Mouse (Mus musculus) heart, adult 11 months (tissue): ENCODE measurements at regions not wholly inside any gene's neighbourhood (a gene's known extent, or its start where the extent isn't known, plus 50 kb on each side); places are given as distances from the start of the nearest gene placed in this dataset.

Experiments
- DNase-seq: peaks from one replicate; pipeline ENCODE4 v3.0.0; 2022

DNA sequence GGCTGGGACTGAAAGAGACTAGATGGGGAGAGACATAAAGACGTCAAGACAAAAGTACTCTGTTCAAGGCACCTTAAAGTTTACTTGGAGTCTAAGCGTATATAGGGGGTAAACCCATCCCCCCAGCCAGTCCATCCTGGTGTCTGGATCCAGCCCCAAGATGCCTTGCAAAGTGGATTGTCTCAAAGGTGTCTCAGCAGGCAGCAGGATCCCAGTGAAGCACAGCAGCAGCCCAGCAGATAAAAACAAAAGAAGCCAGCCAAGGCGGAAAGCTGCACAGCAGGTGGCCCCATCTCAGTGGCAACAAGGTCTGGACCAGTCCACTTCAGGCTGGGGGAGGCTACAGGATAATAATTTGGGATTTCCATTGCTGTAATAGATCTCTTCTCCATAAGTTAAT, 72.0 kb upstream of the Col5a2 start:
- DNase-seq = no peak

DNA sequence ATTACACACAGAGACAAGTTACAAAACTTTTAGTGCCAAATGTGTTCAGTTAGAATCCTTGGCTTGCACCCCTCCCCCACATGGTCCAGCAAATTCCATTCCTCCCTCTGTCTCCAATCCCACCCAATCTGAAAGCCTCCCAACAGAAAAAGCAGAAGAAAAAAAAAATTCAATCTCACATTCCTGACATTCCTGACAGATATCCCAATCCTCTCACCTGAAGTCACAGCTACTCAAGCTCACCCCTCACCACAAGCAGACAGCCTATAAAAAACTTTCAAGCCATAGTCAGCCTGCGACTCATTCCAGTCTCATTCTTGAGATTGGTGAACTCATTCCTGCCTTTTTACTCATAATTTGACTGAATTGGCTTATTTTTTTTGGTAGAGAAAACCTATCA, 77.4 kb upstream of the Col5a2 start:
- DNase-seq = no peak

GRCm38 (mm10) chr1:45587351-45588025, 84.4 kb upstream of the Col5a2 start:
- DNase-seq = no peak

DNA sequence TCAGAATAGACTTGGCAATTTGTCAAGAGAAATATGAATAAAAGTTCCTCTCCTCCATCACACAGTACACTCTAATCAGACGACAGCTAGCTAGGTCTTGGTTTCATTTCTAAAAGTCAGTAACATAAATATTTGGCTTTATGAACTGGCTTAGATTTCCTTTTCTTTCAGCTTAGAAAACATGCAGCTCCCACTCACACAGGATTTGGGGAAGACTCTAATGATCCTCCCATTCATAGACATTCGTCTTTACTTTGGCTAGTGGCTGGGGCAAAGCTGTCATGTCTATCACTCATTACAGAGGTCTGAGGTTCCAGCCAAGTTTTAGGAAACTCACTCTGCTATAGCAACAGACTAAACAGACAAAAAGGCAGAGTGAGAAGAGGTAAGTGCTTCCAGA, 94.2 kb upstream of the Col5a2 start:
- DNase-seq = no peak

- no peak for DNase-seq
Measured at GRCm38 (mm10) chr1:45599421-45599820, 96.3 kb upstream of the Col5a2 start.

- no peak for DNase-seq
Measured at GRCm38 (mm10) chr1:45600011-45600410, 96.9 kb upstream of the Col5a2 start.

- no peak for DNase-seq
Measured at GRCm38 (mm10) chr1:45605571-45605970, 102.5 kb upstream of the Col5a2 start.

DNA sequence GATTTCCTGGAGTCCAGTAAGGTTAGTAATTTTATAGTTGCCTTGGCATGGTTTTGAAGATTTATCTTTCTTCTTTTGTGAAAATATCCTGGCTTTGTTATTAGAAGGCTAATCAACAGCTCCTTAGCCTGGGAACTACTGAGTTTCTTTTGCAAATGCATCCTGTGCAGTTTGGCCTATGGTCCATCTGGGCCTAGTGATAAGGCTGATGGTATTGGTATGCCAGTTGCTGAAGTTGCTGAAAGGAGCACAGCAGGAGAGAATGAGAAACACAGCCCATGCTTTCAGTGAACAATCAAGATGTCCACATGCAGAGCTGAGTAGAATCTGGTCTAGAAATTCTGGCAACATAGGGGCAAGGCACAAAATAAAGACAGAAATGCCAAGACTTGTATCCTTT, 105.2 kb upstream of the Col5a2 start:
- peak; percentile 94 for DNase-seq

DNA sequence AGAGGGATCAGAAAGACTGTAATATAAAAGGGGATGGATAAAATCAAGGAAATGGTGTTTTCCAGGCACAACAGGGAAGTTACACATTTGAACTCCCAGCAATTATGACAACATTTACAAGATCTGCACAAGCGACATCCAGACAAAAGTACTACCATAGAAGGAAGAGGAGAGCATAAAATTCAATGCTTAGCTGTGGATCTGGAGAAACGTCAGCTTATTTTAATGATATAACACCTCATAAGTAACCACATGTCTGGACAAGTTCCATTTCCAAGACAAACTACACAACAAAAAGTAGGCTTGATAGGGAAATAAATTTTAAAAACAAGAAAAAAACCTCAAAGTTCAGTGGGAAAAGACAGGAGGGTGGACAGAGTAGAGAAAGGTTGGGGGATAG, 115.9 kb upstream of the Col5a2 start:
- DNase-seq = no peak

DNA sequence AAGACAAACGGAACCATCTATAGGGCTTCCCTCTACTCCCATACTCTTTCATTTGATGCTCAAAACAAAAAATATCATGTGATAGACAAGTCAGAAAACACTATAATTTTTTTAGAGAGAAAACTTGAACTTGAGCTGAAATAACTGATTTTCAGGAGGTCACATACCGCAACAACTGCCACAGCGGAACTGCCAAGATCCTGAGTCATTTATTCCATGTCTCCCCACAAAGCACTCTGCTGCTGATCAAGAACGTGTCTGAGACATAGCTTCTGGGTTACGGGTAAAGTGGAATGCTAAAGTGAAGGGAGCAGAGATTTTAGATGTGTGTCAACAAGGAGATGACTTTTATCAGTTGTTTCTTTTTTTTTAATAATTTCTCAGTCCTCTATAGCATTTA, 122.8 kb upstream of the Col5a2 start:
- DNase-seq = peak; percentile 93

GRCm38 (mm10) chr1:45626733-45627132, 123.7 kb upstream of the Col5a2 start:
- DNase-seq = peak; percentile 87

GRCm38 (mm10) chr1:45627840-45628239, 124.8 kb upstream of the Col5a2 start:
- DNase-seq = no peak

DNA sequence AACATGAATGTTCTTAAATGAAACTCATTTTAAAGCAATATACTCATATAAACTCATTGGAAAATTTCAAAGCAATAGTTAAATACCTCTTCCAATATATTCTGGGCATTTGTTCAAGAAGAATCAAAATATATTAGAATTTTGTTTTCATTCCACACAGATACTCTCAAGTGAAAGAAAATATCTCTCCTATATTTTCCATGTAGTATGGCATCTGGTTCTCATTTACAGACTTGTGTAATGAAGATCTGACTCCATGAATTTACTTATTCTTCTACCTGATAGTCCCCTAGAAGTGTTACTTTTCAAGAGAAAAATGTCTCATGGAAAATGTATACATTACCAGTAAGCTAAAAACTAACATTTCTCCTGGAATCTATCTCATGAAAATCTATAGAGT, 144.2 kb upstream of the Col5a2 start:
- DNase-seq = no peak

DNA sequence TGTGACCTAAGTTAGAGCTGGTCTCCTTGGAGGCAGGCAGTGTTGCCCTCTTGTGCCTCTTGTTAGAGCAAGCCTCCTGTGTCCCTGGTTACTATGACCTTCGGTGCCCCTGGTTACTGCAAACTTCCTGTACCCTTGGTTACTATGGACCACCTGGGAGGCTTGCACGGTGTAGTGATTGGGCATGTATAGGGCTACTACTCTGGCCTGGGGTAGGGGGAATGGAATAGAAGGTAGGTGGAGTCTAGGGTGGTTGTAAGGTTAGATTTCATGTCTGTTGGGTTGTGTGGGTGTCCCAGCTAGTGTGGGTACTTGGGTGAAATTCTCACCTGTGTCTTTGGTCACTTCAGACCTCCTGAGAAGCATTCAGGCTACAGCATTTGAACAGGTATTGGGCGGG, 141.7 kb upstream of the Wdr75 start:
- peak; percentile 55 for DNase-seq

GRCm38 (mm10) chr1:45663882-45664520, 131.0 kb upstream of the Wdr75 start:
- DNase-seq = peak; percentile 84

DNA sequence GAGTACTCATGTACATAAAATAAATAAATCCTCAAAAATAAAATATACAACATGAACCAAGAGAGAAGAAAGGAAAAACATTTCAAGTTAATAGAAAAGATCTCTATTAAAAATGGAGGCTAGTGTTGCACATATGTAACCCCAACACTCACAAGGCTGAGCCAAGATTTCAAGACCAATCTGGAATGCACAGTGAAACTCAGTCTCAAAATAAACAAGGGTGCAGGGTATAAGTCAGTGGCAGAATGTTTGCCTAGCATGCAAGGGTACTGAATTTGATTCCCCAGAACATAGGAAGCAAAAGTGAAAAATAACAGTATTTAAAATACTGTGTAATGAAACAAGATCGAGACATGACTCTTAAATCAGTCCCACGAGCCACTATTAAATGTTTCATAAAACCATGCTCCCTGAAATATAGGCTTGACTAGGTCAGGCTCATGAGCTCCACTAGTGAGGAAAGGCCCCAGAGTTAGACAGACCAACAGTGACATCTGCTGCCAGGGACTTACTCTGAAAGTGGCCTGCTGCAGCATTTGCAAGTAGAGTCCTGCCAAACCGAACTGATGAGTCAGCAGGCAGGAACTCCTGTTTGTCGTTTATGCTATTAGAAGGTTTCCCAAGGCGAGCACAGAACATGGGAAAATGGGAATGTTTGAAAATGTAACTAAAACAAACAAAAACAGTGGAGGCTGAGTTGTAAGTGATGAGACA, 122.4 kb upstream of the Wdr75 start:
- peak; percentile 96 for DNase-seq

- peak; percentile 97 for DNase-seq
Measured at GRCm38 (mm10) chr1:45675771-45676439, 119.1 kb upstream of the Wdr75 start.

DNA sequence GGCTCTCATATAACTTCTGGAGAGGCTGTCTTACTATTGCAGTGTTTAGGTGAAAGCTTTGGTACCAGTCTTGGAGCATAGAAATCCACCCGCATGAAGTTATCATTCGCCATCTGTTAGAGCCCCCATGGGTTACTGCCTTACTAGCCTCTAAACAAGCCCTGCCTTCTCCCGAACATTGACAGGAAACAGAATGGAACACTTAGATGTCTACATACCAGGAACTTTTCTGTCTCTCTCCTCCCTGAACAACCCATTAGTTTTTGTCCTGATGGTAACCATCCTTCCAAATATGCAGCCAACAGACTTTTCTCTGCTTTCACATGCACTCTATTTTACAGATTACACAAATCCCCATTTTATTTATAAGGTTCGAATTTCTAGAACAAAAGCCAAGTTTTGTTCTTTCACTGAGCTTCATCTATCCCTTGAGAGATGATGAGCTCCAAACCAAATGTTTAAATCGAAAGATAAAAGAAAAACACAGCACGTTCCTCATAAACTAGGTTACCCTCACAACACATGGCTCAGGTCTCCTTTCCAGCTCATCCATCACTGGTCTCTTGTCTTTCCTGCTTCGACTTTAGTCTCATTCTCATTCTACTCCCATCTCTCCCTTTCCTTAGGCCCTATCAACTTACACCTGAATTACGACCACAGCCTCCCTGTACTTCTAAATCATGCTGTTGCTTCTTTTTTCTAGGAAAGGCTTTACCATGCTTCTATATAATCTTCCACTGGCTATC, 114.8 kb upstream of the Wdr75 start:
- no peak for DNase-seq

DNA sequence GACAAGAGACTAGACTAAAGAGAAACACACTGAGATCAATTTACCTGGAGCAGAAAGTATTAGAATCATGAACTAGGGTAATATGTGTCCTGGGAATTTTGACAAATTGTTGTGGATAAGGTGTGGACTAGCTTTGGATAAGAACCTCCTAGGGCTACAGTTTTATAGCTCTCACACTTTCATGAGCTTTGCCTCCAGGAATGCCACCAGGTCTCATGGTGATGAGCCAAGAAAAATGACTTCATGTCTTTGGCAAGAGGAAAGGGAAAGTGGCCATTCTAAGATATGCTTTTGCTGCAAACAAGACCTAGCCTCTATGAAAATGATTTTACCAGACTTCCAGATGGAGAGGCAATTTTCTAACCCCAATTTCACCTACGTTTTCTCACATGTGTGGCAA, 94.1 kb upstream of the Wdr75 start:
- no peak for DNase-seq

DNA sequence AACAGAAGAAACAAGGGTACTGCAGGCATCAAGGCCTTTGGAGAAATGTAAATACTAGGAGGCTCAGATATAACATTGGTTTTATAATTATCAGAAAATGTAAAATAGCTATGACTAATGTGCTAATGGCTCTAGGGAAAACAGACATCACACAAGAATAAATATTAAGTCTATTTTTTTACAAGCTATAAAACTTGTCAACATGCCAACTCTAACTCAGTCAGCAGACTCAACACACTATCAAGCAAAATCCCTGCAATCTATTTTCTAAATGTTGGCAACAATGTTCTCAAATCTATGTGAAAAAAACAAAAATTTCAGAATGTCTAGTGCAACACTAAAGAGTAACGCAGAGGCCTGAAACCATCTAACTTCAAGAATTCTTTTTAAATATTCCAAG, 93.5 kb upstream of the Wdr75 start:
- no peak for DNase-seq

DNA sequence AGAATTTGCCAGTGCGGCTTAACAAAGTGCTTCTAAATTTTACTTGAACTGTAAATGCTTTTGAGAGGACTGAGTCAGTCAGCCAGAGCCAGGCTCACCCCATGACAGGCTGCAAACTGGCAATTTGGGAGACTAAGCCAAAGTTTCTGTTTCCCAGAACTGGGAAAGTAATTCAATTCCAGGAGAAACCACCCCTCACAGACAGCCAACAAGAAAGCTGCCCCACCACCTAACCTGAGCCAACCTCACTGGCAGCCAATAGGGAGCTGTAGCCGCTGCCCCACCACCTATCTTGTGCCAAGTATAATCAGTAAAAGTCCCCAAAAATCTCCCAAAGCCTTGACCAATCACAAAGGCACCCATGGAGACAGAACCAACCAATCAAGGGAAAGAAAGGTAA, 71.6 kb upstream of the Wdr75 start:
- DNase-seq = peak; percentile 86

GRCm38 (mm10) chr1:45732958-45733357, 62.0 kb upstream of the Wdr75 start:
- no peak for DNase-seq

GRCm38 (mm10) chr1:45745136-45745535, 49.8 kb upstream of the Wdr75 start:
- peak; percentile 2 for DNase-seq
